Mouse (Mus musculus) embryonic fibroblast, embryonic 13.5 days (primary cell): ENCODE data around the gene Tnfrsf4.

Source experiments
- CTCF ChIP-seq: IDR thresholded peaks from 2 replicates; pipeline ENCODE4 v1.5.1; 2011; ENCODE audit warnings: mild to moderate bottlenecking, control low read depth, low read length, moderate library complexity, borderline replicate concordance; ENCODE audit not compliant: insufficient read depth
- POLR2A ChIP-seq: IDR thresholded peaks from 2 replicates; pipeline ENCODE4 v1.6.1; 2011; ENCODE audit warnings: low read depth, mild to moderate bottlenecking, control low read depth, low read length, moderate library complexity

DNA sequence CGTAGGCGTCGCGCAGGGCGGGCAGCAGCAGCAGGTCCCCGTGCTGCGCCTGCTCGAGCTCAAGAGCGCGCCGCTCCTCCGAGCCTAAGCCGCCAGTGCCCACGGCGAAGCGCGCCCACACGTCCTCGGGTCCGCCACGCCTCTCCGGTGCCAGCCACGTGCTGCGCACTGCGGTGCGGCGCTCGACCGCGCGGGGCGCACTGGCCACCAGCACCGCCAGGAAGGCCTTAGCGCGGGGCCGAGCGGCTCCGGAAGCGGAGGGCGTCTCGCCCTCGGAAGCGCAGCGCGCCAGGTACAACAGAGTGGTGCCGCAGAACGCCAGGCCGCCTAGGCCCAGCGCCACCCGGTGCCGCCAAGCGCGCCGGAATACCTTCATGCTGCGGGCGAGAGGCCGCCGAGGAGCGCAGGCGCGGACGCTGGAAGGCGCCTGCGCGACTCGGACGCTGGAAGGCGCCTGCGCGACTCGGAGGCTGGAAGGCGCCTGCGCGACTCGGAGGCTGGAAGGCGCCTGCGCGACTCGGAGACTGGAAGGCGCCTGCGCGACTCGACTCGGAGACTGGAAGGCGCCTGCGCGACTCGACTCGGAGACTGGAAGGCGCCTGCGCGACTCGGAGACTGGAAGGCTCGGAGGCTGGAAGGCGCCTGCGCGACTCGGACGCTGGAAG, 21.3 kb upstream of the Tnfrsf4 start, which contains the start of the genes B3galt6 and Sdf4:
- TF ChIP-seq POLR2A (peak; percentile 65), CTCF (peak; percentile 50)
